In genomic region chr5:75939144-75939732, GRCm38 (mm10) we compare ENCODE assay signal across 17 mouse cellular contexts. TPM values are rescaled to one million over a fixed set of nuclear protein-coding genes. Genes with fewer than 3 reads are reported as not detected.
DNase-seq lines count a peak whose midpoint lies in the region; ATAC-seq lines count a peak whose summit lies in the region.
"Had no signal": no experiment of that assay in that cellular context is flagged by ENCODE, and none has a peak within 500 bp of the region (broad histone marks: within the 10 kb centered on the region; RNA-seq: fewer than 3 reads in every experiment).

No protein-coding gene starts in this region.

- no peaks in the 10 kb centered on the region for H3K36me3 ChIP-seq in kidney, embryonic 14.5 days (ENCODE audit: control insufficient read depth, insufficient read depth, low read length)
- H3K36me3 ChIP-seq in midbrain, embryonic 16.5 days (ENCODE audit: control insufficient read depth, insufficient read depth, low read length) = no peaks in the 10 kb centered on the region
- H3K36me3 ChIP-seq in midbrain, embryonic 14.5 days (ENCODE audit: control insufficient read depth, insufficient read depth, low read length) = no peaks in the 10 kb centered on the region
- H3K36me3 ChIP-seq: forebrain, embryonic 15.5 days; limb, embryonic 13.5 days; midbrain, embryonic 13.5 days; neural tube, embryonic 12.5 days had no signal

- ATAC-seq in kidney, embryonic 14.5 days (ENCODE audit: low FRiP score, low TSS enrichment) = no peak
- no peak for ATAC-seq in midbrain, embryonic 16.5 days
- ATAC-seq in midbrain, embryonic 14.5 days (ENCODE audit: low FRiP score, low TSS enrichment) = no peak
- ATAC-seq: forebrain, embryonic 15.5 days; midbrain, embryonic 13.5 days had no signal

- H3K4me3 ChIP-seq in kidney, embryonic 14.5 days (ENCODE audit: low read length) = no peak overlapping the region
- H3K4me3 ChIP-seq in midbrain, embryonic 16.5 days (ENCODE audit: low read depth, low read length) = no peak overlapping the region
- H3K4me3 ChIP-seq in midbrain, embryonic 14.5 days (replicated peaks; ENCODE audit: low read depth, low read length) = no peak overlapping the region
- H3K4me3 ChIP-seq: forebrain, embryonic 15.5 days; left cerebral cortex, adult 2 months; limb, embryonic 13.5 days; midbrain, embryonic 13.5 days; neural tube, embryonic 12.5 days had no signal

- 28% methylated on average over 8 of the region's 8 CpGs for WGBS in kidney, embryonic 14.5 days
- whole genome bisulfite sequencing in midbrain, embryonic 16.5 days = 52% methylated on average over 8 of the region's 8 CpGs
- 53% methylated on average over 8 of the region's 8 CpGs for WGBS in midbrain, embryonic 14.5 days

- H3K27me3 ChIP-seq in kidney, embryonic 14.5 days (ENCODE audit: control insufficient read depth, insufficient read depth, low read length) = no peaks in the 10 kb centered on the region
- no peaks in the 10 kb centered on the region for H3K27me3 ChIP-seq in midbrain, embryonic 16.5 days (ENCODE audit: control insufficient read depth, insufficient read depth, low read depth, low read length)
- H3K27me3 ChIP-seq in midbrain, embryonic 14.5 days (ENCODE audit: control insufficient read depth, insufficient read depth, low read length) = no peaks in the 10 kb centered on the region
- H3K27me3 ChIP-seq: forebrain, embryonic 15.5 days; limb, embryonic 13.5 days; neural tube, embryonic 12.5 days had no signal

- H3K4me2 ChIP-seq in kidney, embryonic 14.5 days (replicated peaks; ENCODE audit: low read depth, low read length) = no peak overlapping the region
- H3K4me2 ChIP-seq in midbrain, embryonic 16.5 days (ENCODE audit: low read length) = no peak overlapping the region
- H3K4me2 ChIP-seq in midbrain, embryonic 14.5 days (ENCODE audit: low read length) = no peak overlapping the region
- H3K4me2 ChIP-seq: forebrain, embryonic 15.5 days; hindbrain, embryonic 14.5 days; limb, embryonic 13.5 days; midbrain, embryonic 13.5 days; neural tube, embryonic 12.5 days had no signal

- peak overlapping the region; percentile 30; the same call in 1 of the 2 replicates for H3K27ac ChIP-seq in kidney, embryonic 14.5 days (ENCODE audit: low read depth, low read length)
- peak overlapping the region; percentile 26; the same call in 1 of the 2 replicates for H3K27ac ChIP-seq in midbrain, embryonic 16.5 days (ENCODE audit: low read length)
- H3K27ac ChIP-seq in midbrain, embryonic 14.5 days (replicated peaks; ENCODE audit: low read depth, low read length) = no peak overlapping the region
- H3K27ac ChIP-seq: forebrain, embryonic 15.5 days; left cerebral cortex, adult 2 months; limb, embryonic 13.5 days; midbrain, embryonic 13.5 days; neural tube, embryonic 12.5 days had no signal

- no peaks in the 10 kb centered on the region for H3K9me3 ChIP-seq in kidney, embryonic 14.5 days (ENCODE audit: control insufficient read depth, low read length)
- H3K9me3 ChIP-seq in midbrain, embryonic 16.5 days (replicated peaks; ENCODE audit: control insufficient read depth, low read length, poor library complexity, severe bottlenecking) = no peaks in the 10 kb centered on the region
- H3K9me3 ChIP-seq in midbrain, embryonic 14.5 days (ENCODE audit: control insufficient read depth, low read length) = no peaks in the 10 kb centered on the region
- H3K9me3 ChIP-seq: forebrain, embryonic 15.5 days; limb, embryonic 13.5 days; midbrain, embryonic 13.5 days; neural tube, embryonic 12.5 days had no signal

- no peak overlapping the region for H3K9ac ChIP-seq in kidney, embryonic 14.5 days (ENCODE audit: low read depth, low read length)
- no peak overlapping the region for H3K9ac ChIP-seq in midbrain, embryonic 16.5 days (ENCODE audit: low read depth, low read length)
- H3K9ac ChIP-seq in midbrain, embryonic 14.5 days (replicated peaks; ENCODE audit: low read length) = no peak overlapping the region
- H3K9ac ChIP-seq: forebrain, embryonic 15.5 days; hindbrain, embryonic 14.5 days; limb, embryonic 13.5 days; midbrain, embryonic 13.5 days; neural tube, embryonic 12.5 days had no signal

- DNase-seq in heart, adult 11 months = peak; percentile 79
- DNase-seq in heart, adult 18-20 months = no peak
- no peak for DNase-seq in kidney, adult 11 months
- DNase-seq in midbrain, embryonic 14.5 days = no peak
- peak; percentile 36 to 55 for DNase-seq in kidney, postnatal 4 days
- DNase-seq in cerebellum, adult 11 months = no peak
- DNase-seq: cerebellum, adult 8-10 months; gastrocnemius, postnatal 10 days; lung, adult 2 months had no signal

- no peaks in the 10 kb centered on the region for H3K4me1 ChIP-seq in kidney, embryonic 14.5 days (ENCODE audit: control insufficient read depth, insufficient read depth, low read length)
- no peaks in the 10 kb centered on the region for H3K4me1 ChIP-seq in midbrain, embryonic 16.5 days (ENCODE audit: control insufficient read depth, insufficient read depth, low read length)
- 0 out of 2 replicates have a peak, but pooled peaks cover 2% of the 10 kb centered on the region for H3K4me1 ChIP-seq in midbrain, embryonic 14.5 days (ENCODE audit: control insufficient read depth, insufficient read depth, low read length)
- H3K4me1 ChIP-seq: forebrain, embryonic 15.5 days; neural tube, embryonic 12.5 days had no signal

RNA-seq across cellular contexts. Expression of gene Kdr, which starts 39.0 kb away (rescaled TPM):
- 10 to 100 TPM; 48.5 to 69.9 TPM for total RNA-seq in heart, adult 18-20 months (2021)
- polyA plus RNA-seq in kidney, embryonic 14.5 days (2014; fragmentation: Nextera tagmentation; extraction: Ambion mirVana) = 18.4 and 39.5 TPM in 2 replicates
- 22.7 and 26.4 TPM in 2 replicates for polyA plus RNA-seq in midbrain, embryonic 16.5 days (2015; fragmentation: Nextera tagmentation; extraction: Ambion mirVana)
- polyA plus RNA-seq in midbrain, embryonic 14.5 days (2014; fragmentation: Nextera tagmentation; extraction: Ambion mirVana) = 9.2 and 26.9 TPM in 2 replicates

Comparison
In these comparisons a context has a peak if more than half of its experiments do, and no peak if none do; other contexts are left out.
1. DNase-seq: peak in heart, adult 11 months (single experiment) and kidney, postnatal 4 days (2 of 2); none in heart, adult 18-20 months (0 of 2), kidney, adult 11 months (single experiment), midbrain, embryonic 14.5 days (single experiment) and cerebellum, adult 11 months (single experiment).